ENCODE assay signal across 31 mouse cellular contexts in the genomic region with DNA sequence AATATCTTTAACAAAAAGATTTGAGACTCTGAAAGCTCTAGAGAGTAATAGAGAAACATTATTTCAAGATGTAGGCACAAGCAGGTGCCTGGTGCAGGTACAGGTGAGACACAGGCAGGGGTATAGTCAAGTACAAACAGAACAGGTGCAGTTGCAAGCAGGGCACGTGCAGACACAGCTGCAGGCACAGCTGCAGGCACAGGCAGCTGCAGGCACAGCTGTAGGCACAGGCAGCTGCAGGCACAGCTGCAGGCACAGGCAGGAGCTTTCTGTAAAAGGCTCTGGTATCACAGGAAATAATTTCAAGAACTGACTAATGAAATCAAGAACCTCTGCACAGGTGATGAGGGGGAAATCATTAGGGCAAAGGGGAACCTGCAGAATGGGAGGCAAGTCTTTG. TPM values are rescaled to one million over a fixed set of nuclear protein-coding genes. Genes with fewer than 3 reads are reported as not detected.
DNase-seq lines count a peak whose midpoint lies in the region; ATAC-seq and TF ChIP-seq lines count a peak whose summit lies in the region.
"Had no signal": no experiment of that assay in that cellular context is flagged by ENCODE, and none has a peak within 500 bp of the region (broad histone marks: within the 10 kb centered on the region; RNA-seq: fewer than 3 reads in every experiment).

No protein-coding gene starts in this region.

- peak; percentile 30 for DNase-seq in heart, adult 11 months
- no peak for DNase-seq in heart, postnatal 36 days
- DNase-seq in testis, postnatal 10 days (ENCODE audit: low spot score) = peak; percentile 17
- no peak for DNase-seq in testis, postnatal 14 days (ENCODE audit: low spot score)
- DNase-seq in MEL (ENCODE audit: low read depth, low spot score) = no peak
- DNase-seq in gastrocnemius, adult 18-20 months (ENCODE audit: low spot score) = no peak
- no peak for DNase-seq in forebrain, embryonic 14.5 days (ENCODE audit: low spot score)
- DNase-seq: adrenal gland, adult 2 months; adrenal gland, postnatal 10 days; adrenal gland, postnatal 25 days; cerebellum, adult 11 months; cerebellum, adult 18-20 months; cerebellum, adult 8-10 months; cerebellum, adult 9-11 months; cerebellum, postnatal 14 days; cerebellum, postnatal 36 days; embryo, embryonic 11 days; forebrain, postnatal 0 days had no signal

- H3K4me1 ChIP-seq in MEL (ENCODE audit: control insufficient read depth in 1 of 2, insufficient read depth in 2 of 2, low read length in 2 of 2) = peaks cover 5 to 11% of the 10 kb centered on the region in 2 experiments
- no peaks in the 10 kb centered on the region for H3K4me1 ChIP-seq in forebrain, embryonic 14.5 days (ENCODE audit: control insufficient read depth, insufficient read depth, low read length)
- H3K4me1 ChIP-seq: embryonic facial prominence, embryonic 13.5 days; embryonic facial prominence, embryonic 15.5 days; forebrain, embryonic 10.5 days; forebrain, embryonic 12.5 days; forebrain, embryonic 15.5 days had no signal

- no peak overlapping the region for H3K4me2 ChIP-seq in forebrain, embryonic 14.5 days (ENCODE audit: low read length)
- H3K4me2 ChIP-seq: embryonic facial prominence, embryonic 13.5 days; embryonic facial prominence, embryonic 15.5 days; forebrain, embryonic 12.5 days; forebrain, embryonic 15.5 days had no signal

- ATAC-seq in forebrain, embryonic 14.5 days = no peak
- ATAC-seq: CD4-positive, CD25-positive, alpha-beta regulatory T cell, adult 4 months; forebrain, embryonic 15.5 days; forebrain, postnatal 0 days had no signal

- no peak overlapping the region for H3K9ac ChIP-seq in MEL (ENCODE audit: control insufficient read depth, low read depth, low read length, poor library complexity, severe bottlenecking)
- no peak overlapping the region for H3K9ac ChIP-seq in forebrain, embryonic 14.5 days (ENCODE audit: low read length)
- H3K9ac ChIP-seq: embryonic facial prominence, embryonic 13.5 days; embryonic facial prominence, embryonic 15.5 days; forebrain, embryonic 12.5 days; forebrain, embryonic 15.5 days; forebrain, postnatal 0 days had no signal

- TF ChIP-seq EP300 in MEL (IDR thresholded peaks at IDR 0.05; ENCODE audit: low read depth in 1 of 2, low read length in 2 of 2) = 0 out of 4 replicates have a peak, but pooled peaks of 1 of the 2 experiments have one; percentile 6

- H3K9me3 ChIP-seq in MEL (replicated peaks; ENCODE audit: insufficient read depth, low read length) = no peaks in the 10 kb centered on the region
- H3K9me3 ChIP-seq in forebrain, embryonic 14.5 days (replicated peaks; ENCODE audit: control insufficient read depth, low read length) = no peaks in the 10 kb centered on the region
- H3K9me3 ChIP-seq: embryonic facial prominence, embryonic 13.5 days; embryonic facial prominence, embryonic 15.5 days; forebrain, embryonic 12.5 days; forebrain, embryonic 15.5 days had no signal

- TF ChIP-seq RAD21 in MEL (IDR thresholded peaks at IDR 0.05; ENCODE audit: low read depth, low read length) = no peak

- peaks cover 0 to 4% of the 10 kb centered on the region in 2 experiments; a peak in 2 of 4 replicates for H3K36me3 ChIP-seq in MEL (ENCODE audit: control insufficient read depth in 1 of 2, insufficient read depth in 2 of 2, low read length in 2 of 2)
- H3K36me3 ChIP-seq in forebrain, embryonic 14.5 days (ENCODE audit: control insufficient read depth, insufficient read depth, low read length) = no peaks in the 10 kb centered on the region
- H3K36me3 ChIP-seq: embryonic facial prominence, embryonic 13.5 days; embryonic facial prominence, embryonic 15.5 days; forebrain, embryonic 10.5 days; forebrain, embryonic 12.5 days; forebrain, embryonic 15.5 days; G1E had no signal

- TF ChIP-seq POLR2A in MEL (IDR thresholded peaks at IDR 0.05; ENCODE audit: control insufficient read depth in 1 of 2, insufficient read depth in 1 of 2, low read depth in 1 of 2, low read length in 2 of 2, poor library complexity in 1 of 2) = no peak

- H3K27me3 ChIP-seq in MEL (ENCODE audit: control insufficient read depth in 1 of 2, insufficient read depth in 2 of 2, low read length in 2 of 2) = no peaks in the 10 kb centered on the region
- H3K27me3 ChIP-seq in forebrain, embryonic 14.5 days (replicated peaks; ENCODE audit: control insufficient read depth, insufficient read depth, low read length) = no peaks in the 10 kb centered on the region
- H3K27me3 ChIP-seq: embryonic facial prominence, embryonic 13.5 days; embryonic facial prominence, embryonic 15.5 days; forebrain, embryonic 12.5 days; forebrain, embryonic 15.5 days had no signal

- WGBS in forebrain, embryonic 14.5 days = 45% methylated on average over 1 of the region's 1 CpGs

- no peak overlapping the region for H3K27ac ChIP-seq in MEL (ENCODE audit: control insufficient read depth, low read depth, low read length)
- H3K27ac ChIP-seq in forebrain, embryonic 14.5 days (ENCODE audit: low read depth, low read length) = no peak overlapping the region
- H3K27ac ChIP-seq: embryonic facial prominence, embryonic 13.5 days; embryonic facial prominence, embryonic 15.5 days; forebrain, embryonic 10.5 days; forebrain, embryonic 12.5 days; forebrain, embryonic 15.5 days had no signal

- intact Hi-C loops in heart, postnatal 36 days (cut with DNase I) = no loop called here

- H3K4me3 ChIP-seq in MEL (ENCODE audit: control insufficient read depth in 1 of 2, insufficient read depth in 1 of 2, low read depth in 2 of 2, low read length in 2 of 2) = no peak overlapping the region
- H3K4me3 ChIP-seq in forebrain, embryonic 14.5 days (ENCODE audit: low read depth, low read length) = no peak overlapping the region
- H3K4me3 ChIP-seq: embryonic facial prominence, embryonic 13.5 days; embryonic facial prominence, embryonic 15.5 days; erythroblast, embryonic 14.5 days; forebrain, embryonic 10.5 days; forebrain, embryonic 12.5 days; forebrain, embryonic 15.5 days had no signal

- no peaks in the 10 kb centered on the region for H3K79me2 ChIP-seq in MEL (ENCODE audit: control insufficient read depth, insufficient read depth, low read length, poor library complexity)

- no peak for TF ChIP-seq CTCF in MEL (IDR thresholded peaks at IDR 0.05 in 2 of 3, conservative IDR thresholded peaks at IDR 0.05 in 1 of 3; ENCODE audit: control insufficient read depth in 1 of 3, insufficient read depth in 1 of 3, low read depth in 2 of 3, low read length in 3 of 3, poor library complexity in 1 of 3, severe bottlenecking in 1 of 3)

TF ChIP-seq in MEL, 35 proteins besides CTCF, POLR2A, EP300 and RAD21 (continues in another document):
- TF ChIP-seq NELFE (IDR thresholded peaks at IDR 0.05; ENCODE audit: low read depth, low read length) = no peak
- TF ChIP-seq MYC (IDR thresholded peaks at IDR 0.05; ENCODE audit: low read depth, low read length) = no peak
- TF ChIP-seq BHLHE40 (IDR thresholded peaks at IDR 0.05; ENCODE audit: borderline replicate concordance, low read depth, low read length) = peak; percentile 15; the same call in 1 of the 2 replicates
- TF ChIP-seq ZKSCAN1 (IDR thresholded peaks at IDR 0.05; ENCODE audit: low read depth, low read length) = no peak
- no peak for TF ChIP-seq MEF2A (IDR thresholded peaks at IDR 0.05; ENCODE audit: extremely low read depth, insufficient replicate concordance, low read depth, low read length, poor library complexity, severe bottlenecking)
- peak; percentile 76 for TF ChIP-seq TCF12 (IDR thresholded peaks at IDR 0.05; ENCODE audit: low read depth, low read length)
- no peak for TF ChIP-seq TBP (IDR thresholded peaks at IDR 0.05; ENCODE audit: low read depth, low read length)
- no peak for TF ChIP-seq CHD1 (IDR thresholded peaks at IDR 0.05; ENCODE audit: low read depth, low read length)
- no peak for TF ChIP-seq USF2 (IDR thresholded peaks at IDR 0.05; ENCODE audit: borderline replicate concordance in 1 of 2, insufficient read depth in 1 of 2, low read depth in 1 of 2, low read length in 2 of 2)
- TF ChIP-seq UBTF (IDR thresholded peaks at IDR 0.05; ENCODE audit: borderline replicate concordance, insufficient read depth, low read depth, low read length) = no peak
- TF ChIP-seq JUND (IDR thresholded peaks at IDR 0.05; ENCODE audit: low read depth, low read length) = no peak
- TF ChIP-seq MXI1 (IDR thresholded peaks at IDR 0.05; ENCODE audit: low read depth, low read length) = no peak
- no peak for TF ChIP-seq USF1 (IDR thresholded peaks at IDR 0.05; ENCODE audit: low read depth, low read length)

RNA-seq across cellular contexts. Expression of a gene that starts 2.9 kb away (rescaled TPM):
- not detected for total RNA-seq in heart, postnatal 36 days (2021)
- not detected in 2 replicates for total RNA-seq in MEL (2012; rRNA removed)
- polyA plus RNA-seq in MEL (2012; ENCODE audit: insufficient read depth in 1 of 2, insufficient read length in 2 of 2, low read depth in 1 of 2, low replicate concordance in 2 of 2, missing spikeins in 1 of 2) = not detected
- not detected for total RNA-seq in gastrocnemius, adult 18-20 months (2021)
- not detected in 2 replicates for polyA plus RNA-seq in forebrain, embryonic 14.5 days (2014; fragmentation: Nextera tagmentation; extraction: Ambion mirVana)
- total RNA-seq: adrenal gland, adult 2 months; adrenal gland, postnatal 10 days; adrenal gland, postnatal 25 days; adrenal gland, postnatal 4 days; CH12.LX; common myeloid progenitor, adult 5-6 weeks; forebrain, postnatal 0 days; G1E had no signal
- polyA plus RNA-seq: adrenal gland, adult 2 months; brain, embryonic 14.5 days; CD4-positive, CD25-positive, alpha-beta regulatory T cell, adult 4 months; embryonic facial prominence, embryonic 11.5 days; embryonic facial prominence, embryonic 13.5 days; embryonic facial prominence, embryonic 15.5 days; erythroblast, embryonic 14.5 days; forebrain, embryonic 10.5 days; forebrain, embryonic 12.5 days; forebrain, embryonic 15.5 days; forebrain, postnatal 0 days; G1E had no signal

RNA-seq across cellular contexts. Expression of a gene that starts 14.0 kb away (rescaled TPM):
- total RNA-seq in heart, postnatal 36 days (2021) = not detected
- 0.12 TPM in 1 of 2 replicates, not detected in the other for total RNA-seq in MEL (2012; rRNA removed)
- polyA plus RNA-seq in MEL (2012; ENCODE audit: insufficient read depth in 1 of 2, insufficient read length in 2 of 2, low read depth in 1 of 2, low replicate concordance in 2 of 2, missing spikeins in 1 of 2) = not detected
- total RNA-seq in gastrocnemius, adult 18-20 months (2021) = not detected
- not detected in 2 replicates for polyA plus RNA-seq in forebrain, embryonic 14.5 days (2014; fragmentation: Nextera tagmentation; extraction: Ambion mirVana)
- total RNA-seq: adrenal gland, adult 2 months; adrenal gland, postnatal 10 days; adrenal gland, postnatal 25 days; adrenal gland, postnatal 4 days; CH12.LX; common myeloid progenitor, adult 5-6 weeks; forebrain, postnatal 0 days had no signal
- polyA plus RNA-seq: adrenal gland, adult 2 months; brain, embryonic 14.5 days; CD4-positive, CD25-positive, alpha-beta regulatory T cell, adult 4 months; embryonic facial prominence, embryonic 11.5 days; embryonic facial prominence, embryonic 13.5 days; erythroblast, embryonic 14.5 days; forebrain, embryonic 10.5 days; forebrain, embryonic 12.5 days; forebrain, embryonic 15.5 days; forebrain, postnatal 0 days; G1E had no signal

RNA-seq across cellular contexts. Expression of a gene that starts 14.6 kb away (rescaled TPM):
- not detected for total RNA-seq in heart, postnatal 36 days (2021)
- total RNA-seq in MEL (2012; rRNA removed) = not detected in 2 replicates
- not detected for polyA plus RNA-seq in MEL (2012; ENCODE audit: insufficient read depth in 1 of 2, insufficient read length in 2 of 2, low read depth in 1 of 2, low replicate concordance in 2 of 2, missing spikeins in 1 of 2)
- not detected for total RNA-seq in gastrocnemius, adult 18-20 months (2021)
- polyA plus RNA-seq in forebrain, embryonic 14.5 days (2014; fragmentation: Nextera tagmentation; extraction: Ambion mirVana) = not detected in 2 replicates
- total RNA-seq: adrenal gland, adult 2 months; adrenal gland, postnatal 10 days; adrenal gland, postnatal 25 days; adrenal gland, postnatal 4 days; CH12.LX; common myeloid progenitor, adult 5-6 weeks; forebrain, postnatal 0 days; G1E had no signal
- polyA plus RNA-seq: adrenal gland, adult 2 months; brain, embryonic 14.5 days; CD4-positive, CD25-positive, alpha-beta regulatory T cell, adult 4 months; embryonic facial prominence, embryonic 11.5 days; embryonic facial prominence, embryonic 13.5 days; embryonic facial prominence, embryonic 15.5 days; erythroblast, embryonic 14.5 days; forebrain, embryonic 10.5 days; forebrain, embryonic 12.5 days; forebrain, embryonic 15.5 days; forebrain, postnatal 0 days; G1E had no signal

RNA-seq across cellular contexts. Expression of a gene that starts 15.1 kb away (rescaled TPM):
- not detected for total RNA-seq in heart, postnatal 36 days (2021)
- not detected in 2 replicates for total RNA-seq in MEL (2012; rRNA removed)
- polyA plus RNA-seq in MEL (2012; ENCODE audit: insufficient read depth in 1 of 2, insufficient read length in 2 of 2, low read depth in 1 of 2, low replicate concordance in 2 of 2, missing spikeins in 1 of 2) = not detected
- total RNA-seq in gastrocnemius, adult 18-20 months (2021) = not detected
- not detected in 2 replicates for polyA plus RNA-seq in forebrain, embryonic 14.5 days (2014; fragmentation: Nextera tagmentation; extraction: Ambion mirVana)
- total RNA-seq: adrenal gland, adult 2 months; adrenal gland, postnatal 10 days; adrenal gland, postnatal 25 days; CH12.LX; common myeloid progenitor, adult 5-6 weeks; forebrain, postnatal 0 days; G1E had no signal
- polyA plus RNA-seq: adrenal gland, adult 2 months; brain, embryonic 14.5 days; CD4-positive, CD25-positive, alpha-beta regulatory T cell, adult 4 months; embryonic facial prominence, embryonic 11.5 days; embryonic facial prominence, embryonic 13.5 days; erythroblast, embryonic 14.5 days; forebrain, embryonic 10.5 days; forebrain, embryonic 12.5 days; forebrain, embryonic 15.5 days; forebrain, postnatal 0 days; G1E had no signal

RNA-seq across cellular contexts. Expression of a gene that starts 27.4 kb away (rescaled TPM):
- total RNA-seq in heart, postnatal 36 days (2021) = not detected
- not detected in 2 replicates for total RNA-seq in MEL (2012; rRNA removed)
- polyA plus RNA-seq in MEL (2012; ENCODE audit: insufficient read depth in 1 of 2, insufficient read length in 2 of 2, low read depth in 1 of 2, low replicate concordance in 2 of 2, missing spikeins in 1 of 2) = not detected
- total RNA-seq in gastrocnemius, adult 18-20 months (2021) = not detected
- polyA plus RNA-seq in forebrain, embryonic 14.5 days (2014; fragmentation: Nextera tagmentation; extraction: Ambion mirVana) = not detected in 2 replicates
- total RNA-seq: adrenal gland, adult 2 months; adrenal gland, postnatal 10 days; adrenal gland, postnatal 25 days; adrenal gland, postnatal 4 days; CH12.LX; common myeloid progenitor, adult 5-6 weeks; forebrain, postnatal 0 days had no signal
- polyA plus RNA-seq: adrenal gland, adult 2 months; brain, embryonic 14.5 days; CD4-positive, CD25-positive, alpha-beta regulatory T cell, adult 4 months; embryonic facial prominence, embryonic 11.5 days; embryonic facial prominence, embryonic 13.5 days; embryonic facial prominence, embryonic 15.5 days; erythroblast, embryonic 14.5 days; forebrain, embryonic 10.5 days; forebrain, embryonic 12.5 days; forebrain, embryonic 15.5 days; forebrain, postnatal 0 days; G1E had no signal

Comparison
In these comparisons a context has a peak if more than half of its experiments do, and no peak if none do; other contexts are left out.
1. DNase-seq: peak in heart, adult 11 months (single experiment) and testis, postnatal 10 days (single experiment); none in heart, postnatal 36 days (0 of 2), testis, postnatal 14 days (single experiment), MEL (single experiment), gastrocnemius, adult 18-20 months (single experiment) and forebrain, embryonic 14.5 days (single experiment).